Mouse (Mus musculus) CH12F3 (cell line): ENCODE measurements around the gene Zfc3h1.

Experiments used
- in situ Hi-C: fragments of 300-500 bp; cut with MboI; formaldehyde crosslinking; loops from 2 replicates; pipeline ENCODE4 v1.14.3; 2020; ENCODE audit warnings: low sequenced_read_pairs

Gene Zfc3h1

DNA sequence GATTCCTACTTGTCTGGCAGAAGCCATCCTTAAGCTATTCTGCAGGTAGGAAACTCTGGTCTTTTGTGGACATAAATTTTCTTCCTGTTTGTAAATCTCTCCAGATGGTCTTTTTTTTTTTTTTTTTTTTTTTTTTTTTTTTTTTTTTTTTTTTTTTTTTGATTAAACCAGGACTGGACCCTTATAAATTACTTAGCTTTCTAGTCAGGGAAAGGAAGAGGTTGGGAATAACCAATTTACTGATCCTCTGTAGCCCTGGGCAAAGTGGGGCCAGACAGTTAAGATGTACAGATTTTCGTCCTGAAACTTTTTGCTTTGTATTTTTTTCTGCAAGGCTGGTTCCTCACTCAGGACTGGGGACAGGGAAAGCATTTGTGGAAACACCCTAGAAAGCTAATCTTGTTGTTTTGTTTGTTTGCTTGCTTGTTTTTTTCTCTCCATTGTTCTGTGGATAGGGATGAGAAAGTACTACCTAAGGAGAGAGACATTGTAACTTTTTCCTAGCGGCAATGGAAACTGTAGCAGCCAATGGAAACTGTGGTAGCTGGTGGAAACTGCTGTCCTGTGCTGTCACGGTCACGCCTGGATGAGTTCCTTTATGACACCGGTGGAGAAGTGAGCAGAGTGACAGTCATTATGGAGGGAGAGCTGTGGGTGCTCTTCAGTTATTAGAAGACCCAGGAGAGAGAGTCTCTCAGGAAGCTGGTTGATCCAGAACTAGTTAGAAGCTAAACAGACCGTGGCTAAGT is 88.6 kb downstream of the Zfc3h1 start:
- in situ Hi-C loops, result no loop called here

DNA sequence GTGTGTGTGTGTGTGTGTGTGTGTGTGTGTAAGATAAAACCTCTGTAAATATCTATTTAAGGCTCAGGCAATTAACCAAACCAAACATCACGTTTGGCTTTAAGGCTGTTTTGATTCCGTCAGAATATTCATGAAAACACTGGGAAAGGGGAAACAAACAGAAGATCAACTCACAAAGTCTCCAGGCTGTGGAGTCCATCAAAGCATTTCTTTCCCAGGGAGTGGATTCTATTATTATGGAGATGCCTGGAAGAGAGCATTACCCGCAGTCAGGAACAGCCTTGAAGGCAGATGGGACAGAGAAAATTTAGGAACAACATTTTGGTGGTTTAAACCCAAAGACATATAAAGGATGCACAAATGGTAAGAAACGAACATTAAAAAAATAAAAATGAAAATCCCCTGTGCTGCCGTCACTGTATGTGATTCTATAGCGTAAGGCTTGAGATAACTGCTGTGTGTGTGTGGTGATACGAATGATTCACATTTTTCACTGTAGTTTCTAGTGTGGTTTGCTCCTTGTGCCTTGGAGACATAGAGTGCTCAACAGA is 90.3 kb downstream of the Zfc3h1 start:
- in situ Hi-C loops, result no loop called here

DNA sequence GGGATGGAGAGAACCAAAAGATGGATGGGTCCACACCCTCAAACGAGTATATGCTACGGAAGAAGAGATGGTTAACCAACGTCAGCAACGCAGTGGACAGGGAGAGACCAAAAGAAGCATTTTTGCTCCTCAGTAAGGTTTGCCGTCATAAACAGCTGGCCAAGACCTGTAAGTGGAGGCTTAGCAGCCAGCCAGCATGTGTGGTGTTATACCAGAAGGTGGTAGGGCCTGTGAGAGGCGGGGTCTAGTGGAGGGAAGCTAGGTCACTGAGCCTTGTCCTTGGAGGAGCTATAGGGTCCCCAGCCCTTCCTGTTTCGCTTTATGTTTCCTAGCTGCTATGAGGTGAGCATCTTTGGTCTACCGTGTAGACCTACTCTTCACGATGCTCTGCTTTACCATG is 91.7 kb downstream of the Zfc3h1 start:
- in situ Hi-C loops, result no loop called here

DNA sequence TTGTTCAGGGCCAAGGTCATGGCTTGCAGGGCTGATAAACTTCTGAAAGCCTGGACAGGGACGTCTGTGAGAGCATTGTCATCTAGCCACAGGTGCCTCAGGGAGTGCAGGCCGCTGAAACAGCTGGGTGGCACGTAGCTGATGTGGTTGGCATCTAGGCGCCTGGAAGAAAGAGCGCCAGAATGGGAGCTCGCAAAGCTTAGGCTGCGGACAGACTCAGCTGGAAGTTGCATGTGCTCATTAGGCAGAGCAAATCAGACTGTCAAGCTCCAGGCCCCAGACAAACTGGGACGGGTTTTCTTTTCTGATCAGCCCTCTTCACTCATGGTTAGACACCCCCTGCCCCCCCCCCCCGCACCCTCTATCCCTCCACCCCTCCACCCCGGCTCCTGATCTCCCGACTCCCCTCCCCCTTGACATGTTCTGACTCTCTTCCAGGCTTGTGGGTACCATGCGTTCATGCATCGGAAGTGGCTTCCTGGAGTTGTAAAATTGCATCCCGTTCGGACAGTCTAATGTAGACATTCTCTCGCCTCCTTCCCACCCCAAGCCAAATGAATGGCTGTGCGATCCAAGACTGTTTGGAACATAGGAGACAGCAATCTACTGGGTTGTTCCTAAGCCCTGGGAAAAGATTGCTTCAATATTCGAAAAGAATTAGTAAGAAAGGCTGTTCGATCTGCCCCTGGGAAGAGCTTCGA is 93.8 kb downstream of the Zfc3h1 start:
- in situ Hi-C loops, result no loop called here
